Mouse (Mus musculus) liver, embryonic 14.5 days (tissue): ENCODE measurements at regions not wholly inside any gene's neighbourhood (a gene's known extent, or its start where the extent isn't known, plus 50 kb on each side); places are given as distances from the start of the nearest gene placed in this dataset.

Experiments
- CTCF ChIP-seq: IDR thresholded peaks from 2 replicates; pipeline ENCODE4 v1.5.1; 2016; ENCODE audit warnings: antibody characterized with exemption, low read depth, control low read depth
- EP300 ChIP-seq: IDR thresholded peaks from 2 replicates; pipeline ENCODE4 v1.6.1; 2016; ENCODE audit warnings: antibody characterized with exemption, low read depth

GRCm38 (mm10) chr3:115562735-115563134, 152.1 kb downstream of the S1pr1 start:
- no peak for TF ChIP-seq CTCF
- no peak for TF ChIP-seq EP300
